Mouse (Mus musculus) testis, adult 2 months (tissue): ENCODE data around the gene Hoxd13. TPM values are rescaled to one million over a fixed set of nuclear protein-coding genes. Genes with fewer than 3 reads are reported as not detected.
A peak's percentile ranks its signal among the peaks of the same experiment; 100 is the strongest.

Source experiments
- H3K27ac ChIP-seq: fragments of 200-500 bp; 2 replicates; pipeline ENCODE4 v1.5.1; 2012; ENCODE audit warnings: low read depth, low read length; ENCODE audit not compliant: control insufficient read depth, insufficient read depth
- H3K27me3 ChIP-seq: fragments of 200-500 bp; 2 replicates; pipeline ENCODE4 v1.6.1; 2012; ENCODE audit warnings: mild to moderate bottlenecking, low read length, moderate library complexity; ENCODE audit not compliant: control insufficient read depth, insufficient read depth
- H3K36me3 ChIP-seq: fragments of 200-500 bp; 2 replicates; pipeline ENCODE4 v1.6.1; 2012; ENCODE audit warnings: mild to moderate bottlenecking, low read length; ENCODE audit not compliant: control insufficient read depth, insufficient read depth
- H3K4me1 ChIP-seq: fragments of 200-500 bp; 2 replicates; pipeline ENCODE4 v1.6.1; 2012; ENCODE audit warnings: low read length; ENCODE audit not compliant: control insufficient read depth, insufficient read depth
- H3K4me3 ChIP-seq: fragments of 200-500 bp; 2 replicates; pipeline ENCODE4 v1.5.1; 2012; ENCODE audit warnings: low read depth, mild to moderate bottlenecking, low read length, moderate library complexity, mixed read lengths; ENCODE audit not compliant: control insufficient read depth
- CTCF ChIP-seq: fragments of 200-500 bp; IDR thresholded peaks from 2 replicates; pipeline ENCODE4 v1.5.1; 2012; ENCODE audit warnings: low read depth, mild to moderate bottlenecking, inconsistent platforms, low read length, moderate library complexity; ENCODE audit not compliant: control insufficient read depth, insufficient read depth, insufficient replicate concordance
- POLR2A ChIP-seq: fragments of 200-500 bp; IDR thresholded peaks from 2 replicates; pipeline ENCODE4 v1.6.1; 2012; ENCODE audit warnings: low read depth, mild to moderate bottlenecking, inconsistent platforms, low read length, moderate library complexity; ENCODE audit not compliant: control insufficient read depth
- polyA plus RNA-seq: library from polyadenylated mRNA; depleted of rRNA; stranded (reverse); fragments of >200 nt; gene quantifications from 2 replicates; pipeline ENCODE4 v1.2.3, GENCODE M21; 2012

Gene Hoxd13
- polyA plus RNA-seq, 1 experiment: not detected

GRCm38 (mm10) chr2:74684106-74684505, 16.0 kb downstream of the Hoxd13 start:
- H3K4me3 ChIP-seq: no peak overlapping the region
- peaks cover 15% of the 10 kb centered on the region for H3K4me1 ChIP-seq
- no peaks in the 10 kb centered on the region for H3K36me3 ChIP-seq
- peaks cover 13% of the 10 kb centered on the region for H3K27me3 ChIP-seq
- H3K27ac ChIP-seq: no peak overlapping the region
- TF ChIP-seq POLR2A: no peak
- no peak for TF ChIP-seq CTCF

GRCm38 (mm10) chr2:74685059-74685603, 17.0 kb downstream of the Hoxd13 start:
- TF ChIP-seq POLR2A: no peak
- no peak for TF ChIP-seq CTCF
- peaks cover 11% of the 10 kb centered on the region for H3K4me1 ChIP-seq

GRCm38 (mm10) chr2:74686301-74686987, 18.3 kb downstream of the Hoxd13 start:
- TF ChIP-seq POLR2A: no peak
- peak; percentile 17; the same call in 1 of the 2 replicates for TF ChIP-seq CTCF
- H3K27ac ChIP-seq: no peak overlapping the region

More at GRCm38 (mm10) chr2:74685059-74685603, 17.0 kb downstream of the Hoxd13 start:
- H3K27me3 ChIP-seq: peaks cover 17% of the 10 kb centered on the region
- H3K36me3 ChIP-seq: no peaks in the 10 kb centered on the region
- no peak overlapping the region for H3K4me3 ChIP-seq
- no peak overlapping the region for H3K27ac ChIP-seq

GRCm38 (mm10) chr2:74686988-74687697, 19.0 kb downstream of the Hoxd13 start:
- Histone ChIP-seq H3K27me3 (peaks cover 14% of the 10 kb centered on the region), H3K4me3 (no peak overlapping the region), H3K4me1 (peaks cover 10% of the 10 kb centered on the region), H3K36me3 (no peaks in the 10 kb centered on the region), H3K27ac (no peak overlapping the region)
- no peak for TF ChIP-seq POLR2A
- TF ChIP-seq CTCF: no peak

More at GRCm38 (mm10) chr2:74686301-74686987, 18.3 kb downstream of the Hoxd13 start:
- Histone ChIP-seq H3K4me1 (peaks cover 12% of the 10 kb centered on the region), H3K27me3 (peaks cover 16% of the 10 kb centered on the region), H3K36me3 (no peaks in the 10 kb centered on the region), H3K4me3 (no peak overlapping the region)

GRCm38 (mm10) chr2:74687698-74688555, 19.8 kb downstream of the Hoxd13 start:
- Histone ChIP-seq H3K27me3 (peaks cover 16% of the 10 kb centered on the region), H3K36me3 (no peaks in the 10 kb centered on the region), H3K4me1 (peaks cover 4% of the 10 kb centered on the region; the same call in 1 of the 2 replicates), H3K4me3 (no peak overlapping the region), H3K27ac (no peak overlapping the region)
- TF ChIP-seq POLR2A (no peak), CTCF (no peak)

- no peak overlapping the region; the same call in 1 of the 2 replicates for H3K27ac ChIP-seq
- peaks cover 4% of the 10 kb centered on the region; the same call in 1 of the 2 replicates for H3K4me1 ChIP-seq
- TF ChIP-seq POLR2A: no peak
- no peak for TF ChIP-seq CTCF
- peaks cover 17% of the 10 kb centered on the region for H3K27me3 ChIP-seq
- H3K36me3 ChIP-seq: no peaks in the 10 kb centered on the region
- H3K4me3 ChIP-seq: no peak overlapping the region
Observed at GRCm38 (mm10) chr2:74688795-74689573, 20.9 kb downstream of the Hoxd13 start.
